Mouse (Mus musculus): Measurements from ENCODE around the gene Diras1.

DNA sequence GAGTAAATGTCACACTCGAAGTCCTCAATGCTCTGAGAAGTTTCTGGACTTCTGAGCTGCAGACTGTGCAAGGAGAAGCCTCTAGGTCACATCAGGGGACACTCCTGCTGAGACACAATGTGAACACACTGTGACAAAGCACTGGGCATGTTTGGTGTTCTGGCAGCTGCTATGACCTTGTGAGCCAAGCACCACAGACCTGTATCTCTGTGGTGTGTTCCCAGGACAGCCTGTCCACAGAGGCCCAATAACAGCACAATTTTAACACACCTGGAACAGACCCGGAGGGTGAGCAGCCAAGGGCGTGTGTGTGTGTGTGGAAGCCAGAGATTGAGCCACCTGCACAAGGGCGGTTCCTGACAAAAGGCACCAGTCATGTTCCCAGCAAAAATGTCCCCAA lies 30.8 kb downstream of the Diras1 start:
- TF ChIP-seq POLR2A (IDR thresholded peaks at IDR 0.05; ENCODE audit: extremely low read depth, insufficient read depth, low read length) (no peak), CTCF (IDR thresholded peaks at IDR 0.05; ENCODE audit: extremely low read depth, insufficient read depth, low read length) (no peak)

All from cortical plate, adult 2 months (tissue).